In genomic region chr7:119793586-119794250, GRCm38 (mm10) we compare ENCODE assay signal across 8 mouse cellular contexts. TPM values are rescaled to one million over a fixed set of nuclear protein-coding genes. Genes with fewer than 3 reads are reported as not detected.
DNase-seq lines count a peak whose midpoint lies in the region; ATAC-seq and TF ChIP-seq lines count a peak whose summit lies in the region.

TSS of gene Rexo5 (plus strand) at chr7:119794006.
TSS of gene Eri2 (minus strand) at chr7:119794058.

- no peaks in the 10 kb centered on the region for H3K9me3 ChIP-seq in forebrain, postnatal 0 days (ENCODE audit: low read length)
- H3K9me3 ChIP-seq in lung, postnatal 0 days (ENCODE audit: low read length): no peaks in the 10 kb centered on the region

- H3K36me3 ChIP-seq in forebrain, postnatal 0 days (ENCODE audit: insufficient read depth): peaks cover 8% of the 10 kb centered on the region
- no peaks in the 10 kb centered on the region for H3K36me3 ChIP-seq in lung, postnatal 0 days (ENCODE audit: insufficient read depth, low read length)

- H3K27ac ChIP-seq in cerebellum, adult 2 months (ENCODE audit: insufficient read depth, low read length): 0 out of 2 replicates have a peak within 1 kb of the TSS, but pooled peaks have one; percentile 1
- peak within 1 kb of the TSS; percentile 21; the same call in 1 of the 2 replicates for H3K27ac ChIP-seq in forebrain, postnatal 0 days (ENCODE audit: low read depth, low read length)
- H3K27ac ChIP-seq in lung, postnatal 0 days (ENCODE audit: low read length): peak within 1 kb of the TSS; percentile 68

- H3K9ac ChIP-seq in forebrain, postnatal 0 days: peak within 1 kb of the TSS; percentile 71
- H3K9ac ChIP-seq in lung, postnatal 0 days (replicated peaks; ENCODE audit: low read depth): peak within 1 kb of the TSS; percentile 53

- peak within 1 kb of the TSS; percentile 89 for H3K4me2 ChIP-seq in forebrain, postnatal 0 days (ENCODE audit: low read depth)
- H3K4me2 ChIP-seq in lung, postnatal 0 days (replicated peaks; ENCODE audit: low read depth, low read length): peak within 1 kb of the TSS; percentile 91

- no peak for TF ChIP-seq EP300 in lung, postnatal 0 days (IDR thresholded peaks at IDR 0.05)

- peak; percentile 97 for ATAC-seq in forebrain, postnatal 0 days
- peak; percentile 99 for ATAC-seq in lung, postnatal 0 days

- H3K4me1 ChIP-seq in cerebellum, adult 2 months (ENCODE audit: control insufficient read depth, insufficient read depth, low read length): no peaks in the 10 kb centered on the region; the same call in 1 of the 2 replicates
- H3K4me1 ChIP-seq in forebrain, postnatal 0 days (ENCODE audit: insufficient read depth): no peaks in the 10 kb centered on the region; the same call in 1 of the 2 replicates
- H3K4me1 ChIP-seq in lung, postnatal 0 days (ENCODE audit: insufficient read depth, low read depth, low read length): no peaks in the 10 kb centered on the region

- TF ChIP-seq POLR2A in cerebellum, adult 2 months (IDR thresholded peaks at IDR 0.05; ENCODE audit: borderline replicate concordance, insufficient read depth, low read length): peak; percentile 38; the same call in 1 of the 2 replicates

- no peak for TF ChIP-seq CTCF in cerebellum, adult 2 months (IDR thresholded peaks at IDR 0.05; ENCODE audit: borderline replicate concordance, insufficient read depth, low read depth, low read length)
- no peak for TF ChIP-seq CTCF in forebrain, postnatal 0 days (IDR thresholded peaks at IDR 0.05; ENCODE audit: low read depth)
- TF ChIP-seq CTCF in lung, postnatal 0 days (IDR thresholded peaks at IDR 0.05): no peak

- H3K4me3 ChIP-seq in cerebellum, adult 2 months (replicated peaks; ENCODE audit: insufficient read depth, low read depth, low read length): peak within 1 kb of the TSS; percentile 98
- H3K4me3 ChIP-seq in forebrain, postnatal 0 days (ENCODE audit: low read depth, low read length): peak within 1 kb of the TSS; percentile 76
- H3K4me3 ChIP-seq in lung, postnatal 0 days (ENCODE audit: low read depth, low read length): peak within 1 kb of the TSS; percentile 73

- under 1% methylated on average over 53 of the region's 53 CpGs for WGBS in cerebellum, adult 2 months
- 0% methylated on average over 53 of the region's 53 CpGs for WGBS in forebrain, postnatal 0 days
- 1% methylated on average over 53 of the region's 53 CpGs for WGBS in lung, postnatal 0 days

- no peaks in the 10 kb centered on the region for H3K27me3 ChIP-seq in cerebellum, adult 2 months (ENCODE audit: control insufficient read depth, insufficient read depth, low read length)
- no peaks in the 10 kb centered on the region for H3K27me3 ChIP-seq in forebrain, postnatal 0 days (ENCODE audit: insufficient read depth, low read length)
- no peaks in the 10 kb centered on the region for H3K27me3 ChIP-seq in lung, postnatal 0 days (replicated peaks; ENCODE audit: insufficient read depth, low read length)

- DNase-seq in MN1 (ENCODE audit: low spot score): peak; percentile 93
- DNase-seq in cerebellum, adult 2 months: peak; percentile 66 to 74
- DNase-seq in forebrain, postnatal 0 days: peak; percentile 86
- peak; percentile 91 for DNase-seq in heart, postnatal 4 days
- DNase-seq in layer of hippocampus, adult 9-11 months: peak; percentile 63
- DNase-seq in lung, postnatal 0 days (ENCODE audit: low spot score): peak; percentile 92
- peak; percentile 78 for DNase-seq in ovary, postnatal 10 days (ENCODE audit: low spot score)
- peak; percentile 89 for DNase-seq in thymus, postnatal 0 days (ENCODE audit: low spot score)

RNA-seq across cellular contexts. Expression of gene Rexo5, which starts in this region (rescaled TPM):
- 4.8 and 6.4 TPM in 2 replicates for polyA plus RNA-seq in cerebellum, adult 2 months (2012; rRNA removed)
- 2.7 and 5.2 TPM in 2 replicates for total RNA-seq in forebrain, postnatal 0 days (2014; rRNA removed)
- polyA plus RNA-seq in forebrain, postnatal 0 days (2015; fragmentation: Nextera tagmentation; extraction: Ambion mirVana): 3.9 and 5.4 TPM in 2 replicates
- total RNA-seq in heart, postnatal 4 days (2021): 10 to 100 TPM in 1 of 2 experiments, 1 to 10 TPM in 1; 7.3 to 14.9 TPM
- 8.3 and 9.2 TPM in 2 replicates for polyA plus RNA-seq in lung, postnatal 0 days (2015; fragmentation: Nextera tagmentation; extraction: Ambion mirVana)
- 11.9 and 12.8 TPM in 2 replicates for polyA plus RNA-seq in thymus, postnatal 0 days (2015; fragmentation: Nextera tagmentation; extraction: Ambion mirVana)

RNA-seq across cellular contexts. Expression of gene Eri2, which starts in this region (rescaled TPM):
- polyA plus RNA-seq in cerebellum, adult 2 months (2012; rRNA removed): 5.9 TPM in 2 replicates
- total RNA-seq in forebrain, postnatal 0 days (2014; rRNA removed): 7.6 and 10.7 TPM in 2 replicates
- 7.0 and 8.2 TPM in 2 replicates for polyA plus RNA-seq in forebrain, postnatal 0 days (2015; fragmentation: Nextera tagmentation; extraction: Ambion mirVana)
- 1 to 10 TPM; 9.4 to 9.9 TPM for total RNA-seq in heart, postnatal 4 days (2021)
- 4.9 and 5.7 TPM in 2 replicates for polyA plus RNA-seq in lung, postnatal 0 days (2015; fragmentation: Nextera tagmentation; extraction: Ambion mirVana)
- polyA plus RNA-seq in thymus, postnatal 0 days (2015; fragmentation: Nextera tagmentation; extraction: Ambion mirVana): 14.0 and 14.5 TPM in 2 replicates

Comparison
In these comparisons a context has a peak if more than half of its experiments do, and no peak if none do; other contexts are left out.
1. Peak in every context shown above with its lines: DNase-seq, ATAC-seq, H3K4me3 ChIP-seq and H3K27ac ChIP-seq.
2. H3K27ac ChIP-seq: peak in every context shown above with its lines; median percentile 68 in lung, postnatal 0 days; 21 in forebrain, postnatal 0 days; 1 in cerebellum, adult 2 months.